Mouse (Mus musculus) stomach, postnatal 0 days (tissue): ENCODE results near the gene Tfdp2.
"Not testable (repeated sequence)": the region's sequence is repeated elsewhere in the genome, so short reads cannot be mapped to it uniquely, and the experiment has no call there.

Experiments used
- CTCF ChIP-seq: IDR thresholded peaks from 2 replicates; pipeline ENCODE4 v1.5.1; 2016; ENCODE audit warnings: antibody characterized with exemption, low read depth, mild to moderate bottlenecking, moderate library complexity
- EP300 ChIP-seq: optimal IDR thresholded peaks from 2 replicates; pipeline ENCODE3; 2016; ENCODE audit warnings: antibody characterized with exemption

DNA sequence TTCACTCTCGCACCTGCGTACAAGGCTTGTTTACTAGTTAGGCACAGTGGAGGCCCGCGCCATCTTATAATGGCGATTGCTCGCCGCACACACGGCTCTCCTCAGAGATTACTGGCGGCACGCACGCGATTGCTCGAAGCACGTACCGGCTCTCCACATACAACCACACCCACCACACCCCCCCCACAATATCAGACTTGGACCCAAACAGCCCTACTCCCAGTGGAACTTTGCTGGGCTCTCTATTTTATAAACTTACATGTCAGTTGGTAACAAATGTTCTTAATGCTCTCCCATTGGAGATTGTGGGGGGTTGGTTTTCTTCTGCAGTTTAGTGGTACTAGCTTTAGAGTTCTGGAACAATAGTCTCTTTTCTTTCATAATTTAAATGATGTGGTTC, 32.1 kb upstream of the Tfdp2 start:
- not testable (repeated sequence) for TF ChIP-seq CTCF, EP300
